Mouse (Mus musculus): Measurements from ENCODE around the gene Slc8a3. TPM values are rescaled to one million over a fixed set of nuclear protein-coding genes. Genes with fewer than 3 reads are reported as not detected.

Gene Slc8a3
- polyA plus RNA-seq, 1 experiment from 2014 or later = 0.03 TPM

GRCm38 (mm10) chr12:81237158-81237557 is 95.8 kb downstream of the Slc8a3 start:
- POLR2A ChIA-PET = no interaction called here
- peaks cover 32% of the 10 kb centered on the region for H3K27me3 ChIP-seq
- CTCF ChIA-PET = no interaction called here
- ATAC-seq (no peak), DNase-seq (ENCODE audit: low read depth, low spot score) (no peak)
- in situ Hi-C loops (cut with MboI; ENCODE audit: low pct_unique_long_range_greater_than_20kb) = no loop called here
- no peak for TF ChIP-seq CTCF (IDR thresholded peaks at IDR 0.05)

DNA sequence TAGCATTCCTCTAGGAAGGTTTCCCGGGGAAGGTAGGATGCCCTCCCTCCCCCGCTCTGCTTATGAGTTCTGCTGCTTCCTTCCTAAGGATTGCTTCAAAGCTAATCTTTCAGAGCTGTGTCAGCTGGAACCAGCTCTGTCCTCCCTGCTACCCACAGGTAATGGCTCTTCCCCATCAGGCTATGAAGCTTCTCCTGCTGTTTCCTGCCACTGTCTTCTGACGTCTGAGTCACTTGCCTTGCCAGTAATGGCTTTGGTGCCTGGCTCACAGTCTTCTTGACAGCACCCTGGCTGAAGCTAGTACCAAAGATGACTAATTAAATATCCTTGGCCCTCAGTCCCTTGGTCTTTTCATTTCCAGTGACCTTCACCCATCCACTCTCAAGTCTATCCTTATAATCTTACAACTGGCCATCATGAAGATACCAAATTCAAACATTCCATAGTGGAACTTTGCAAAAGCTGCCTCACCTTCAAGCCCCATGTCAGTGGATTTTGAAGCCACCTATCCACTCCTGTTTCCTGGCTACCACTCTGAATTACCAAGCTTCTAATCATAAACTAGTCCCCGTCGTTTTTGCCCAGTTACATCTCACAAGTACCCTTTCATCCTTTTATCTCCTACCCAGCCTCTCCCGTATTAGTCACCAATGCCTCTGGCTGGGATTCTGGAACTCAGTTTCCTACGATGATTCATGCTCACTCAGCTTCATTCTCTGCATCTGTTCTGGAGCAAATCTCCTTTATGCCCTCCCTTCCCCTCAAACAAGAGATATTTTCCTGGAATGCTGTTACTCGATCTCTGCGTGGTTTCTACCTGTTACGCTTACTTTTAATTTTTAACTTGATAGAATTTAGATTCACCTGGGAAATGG is 97.3 kb downstream of the Slc8a3 start:
- CTCF ChIA-PET = no interaction called here
- no peak for ATAC-seq
- POLR2A ChIA-PET = no interaction called here
- H3K27me3 ChIP-seq = peaks cover 32% of the 10 kb centered on the region
- in situ Hi-C loops (cut with MboI; ENCODE audit: low pct_unique_long_range_greater_than_20kb) = no loop called here
- TF ChIP-seq CTCF (IDR thresholded peaks at IDR 0.05) = no peak
- no peak for DNase-seq (ENCODE audit: low read depth, low spot score)

GRCm38 (mm10) chr12:81233746-81234380 is 99.1 kb downstream of the Slc8a3 start:
- POLR2A ChIA-PET = no interaction called here
- ATAC-seq (no peak), DNase-seq (ENCODE audit: low read depth, low spot score) (no peak)
- in situ Hi-C loops (cut with MboI; ENCODE audit: low pct_unique_long_range_greater_than_20kb) = no loop called here
- peaks cover 30% of the 10 kb centered on the region for H3K27me3 ChIP-seq
- CTCF ChIA-PET = no interaction called here
- TF ChIP-seq CTCF (IDR thresholded peaks at IDR 0.05) = no peak

- DNase-seq (ENCODE audit: low read depth, low spot score) = no peak
- ATAC-seq = no peak
- H3K27me3 ChIP-seq = peaks cover 24% of the 10 kb centered on the region
- ChIA-PET POLR2A (no interaction called here), CTCF (no interaction called here)
- in situ Hi-C loops (cut with MboI; ENCODE audit: low pct_unique_long_range_greater_than_20kb) = no loop called here
- no peak for TF ChIP-seq CTCF (IDR thresholded peaks at IDR 0.05)
These were observed 105.1 kb downstream of the Slc8a3 start for GRCm38 (mm10) chr12:81227767-81228460.

GRCm38 (mm10) chr12:81226590-81226989 is 106.4 kb downstream of the Slc8a3 start:
- TF ChIP-seq CTCF (IDR thresholded peaks at IDR 0.05) = no peak
- ChIA-PET CTCF (no interaction called here), POLR2A (interaction anchor here (0.6 kb wide), 1 partner anchor 21 kb away, joined by 3 read pairs; no protein-coding TSS in a partner anchor)
- in situ Hi-C loops (cut with MboI; ENCODE audit: low pct_unique_long_range_greater_than_20kb) = no loop called here
- ATAC-seq (no peak), DNase-seq (ENCODE audit: low read depth, low spot score) (no peak)
- peaks cover 33% of the 10 kb centered on the region for H3K27me3 ChIP-seq

- ATAC-seq (no peak), DNase-seq (ENCODE audit: low read depth, low spot score) (no peak)
- ChIA-PET POLR2A (interaction anchor here (0.6 kb wide), 1 partner anchor 20 kb away, joined by 3 read pairs; no protein-coding TSS in a partner anchor), CTCF (no interaction called here)
- peaks cover 34% of the 10 kb centered on the region for H3K27me3 ChIP-seq
- TF ChIP-seq CTCF (IDR thresholded peaks at IDR 0.05) = no peak
- in situ Hi-C loops (cut with MboI; ENCODE audit: low pct_unique_long_range_greater_than_20kb) = no loop called here
These were observed 106.9 kb downstream of the Slc8a3 start for GRCm38 (mm10) chr12:81225966-81226577.

- H3K27me3 ChIP-seq = peaks cover 32% of the 10 kb centered on the region
- ATAC-seq (no peak), DNase-seq (ENCODE audit: low read depth, low spot score) (no peak)
- in situ Hi-C loops (cut with MboI; ENCODE audit: low pct_unique_long_range_greater_than_20kb) = no loop called here
- POLR2A ChIA-PET = no interaction called here
- CTCF ChIA-PET = no interaction called here
- TF ChIP-seq CTCF (IDR thresholded peaks at IDR 0.05) = no peak
These were observed 108.1 kb downstream of the Slc8a3 start for GRCm38 (mm10) chr12:81224843-81225242.

DNA sequence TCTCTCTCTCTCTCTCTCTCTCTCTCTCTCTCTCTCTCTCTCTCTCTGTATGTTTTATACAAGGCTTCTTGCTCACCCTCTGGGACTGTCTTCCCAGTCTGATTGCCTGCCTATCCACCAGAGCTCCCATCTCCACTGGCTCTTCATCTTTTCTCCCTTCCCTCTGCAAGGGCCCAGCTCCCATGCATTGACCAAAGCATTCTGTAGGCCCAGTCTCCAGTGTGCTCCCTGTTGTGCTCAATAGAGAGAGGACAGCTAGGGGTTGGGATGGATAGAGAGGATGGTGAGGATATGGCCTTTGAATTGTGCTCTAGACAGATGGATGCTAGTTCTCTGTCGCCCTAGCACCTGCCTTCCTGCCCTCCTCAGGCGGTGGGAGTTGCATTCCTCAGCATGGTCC is 109.7 kb downstream of the Slc8a3 start:
- ChIA-PET POLR2A (no interaction called here), CTCF (no interaction called here)
- ATAC-seq (no peak), DNase-seq (ENCODE audit: low read depth, low spot score) (no peak)
- peaks cover 46% of the 10 kb centered on the region for H3K27me3 ChIP-seq
- in situ Hi-C loops (cut with MboI; ENCODE audit: low pct_unique_long_range_greater_than_20kb) = no loop called here
- no peak for TF ChIP-seq CTCF (IDR thresholded peaks at IDR 0.05)

- ATAC-seq (no peak), DNase-seq (ENCODE audit: low read depth, low spot score) (no peak)
- in situ Hi-C loops (cut with MboI; ENCODE audit: low pct_unique_long_range_greater_than_20kb) = no loop called here
- peaks cover 51% of the 10 kb centered on the region for H3K27me3 ChIP-seq
- ChIA-PET CTCF (no interaction called here), POLR2A (no interaction called here)
- TF ChIP-seq CTCF (IDR thresholded peaks at IDR 0.05) = no peak
These were observed 113.6 kb downstream of the Slc8a3 start for GRCm38 (mm10) chr12:81219339-81219738.

DNA sequence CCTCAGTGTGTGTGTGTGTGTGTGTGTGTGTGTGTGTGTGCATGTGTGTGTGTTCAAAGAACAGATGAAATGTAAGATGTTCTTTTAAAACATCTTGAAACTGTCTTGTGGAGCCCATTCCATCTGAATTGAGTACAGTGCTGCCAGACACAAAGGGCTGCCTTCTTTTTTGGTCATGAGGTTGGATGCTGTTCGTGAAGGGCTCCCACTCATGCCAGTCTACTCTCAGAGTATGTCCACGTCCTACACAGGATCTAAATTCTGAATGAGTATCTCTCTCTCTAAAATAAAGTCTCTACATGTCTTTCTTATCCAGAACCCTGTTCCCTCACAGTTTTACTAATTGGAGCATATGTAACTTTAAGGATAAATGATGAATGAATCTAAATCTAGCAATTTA is 124.4 kb downstream of the Slc8a3 start:
- in situ Hi-C loops (cut with MboI; ENCODE audit: low pct_unique_long_range_greater_than_20kb) = no loop called here
- ATAC-seq (no peak), DNase-seq (ENCODE audit: low read depth, low spot score) (no peak)
- ChIA-PET POLR2A (no interaction called here), CTCF (no interaction called here)
- TF ChIP-seq CTCF (IDR thresholded peaks at IDR 0.05) = no peak
- H3K27me3 ChIP-seq = peaks cover 51% of the 10 kb centered on the region
